Mouse (Mus musculus): Measurements from ENCODE around the gene Ilk.

DNA sequence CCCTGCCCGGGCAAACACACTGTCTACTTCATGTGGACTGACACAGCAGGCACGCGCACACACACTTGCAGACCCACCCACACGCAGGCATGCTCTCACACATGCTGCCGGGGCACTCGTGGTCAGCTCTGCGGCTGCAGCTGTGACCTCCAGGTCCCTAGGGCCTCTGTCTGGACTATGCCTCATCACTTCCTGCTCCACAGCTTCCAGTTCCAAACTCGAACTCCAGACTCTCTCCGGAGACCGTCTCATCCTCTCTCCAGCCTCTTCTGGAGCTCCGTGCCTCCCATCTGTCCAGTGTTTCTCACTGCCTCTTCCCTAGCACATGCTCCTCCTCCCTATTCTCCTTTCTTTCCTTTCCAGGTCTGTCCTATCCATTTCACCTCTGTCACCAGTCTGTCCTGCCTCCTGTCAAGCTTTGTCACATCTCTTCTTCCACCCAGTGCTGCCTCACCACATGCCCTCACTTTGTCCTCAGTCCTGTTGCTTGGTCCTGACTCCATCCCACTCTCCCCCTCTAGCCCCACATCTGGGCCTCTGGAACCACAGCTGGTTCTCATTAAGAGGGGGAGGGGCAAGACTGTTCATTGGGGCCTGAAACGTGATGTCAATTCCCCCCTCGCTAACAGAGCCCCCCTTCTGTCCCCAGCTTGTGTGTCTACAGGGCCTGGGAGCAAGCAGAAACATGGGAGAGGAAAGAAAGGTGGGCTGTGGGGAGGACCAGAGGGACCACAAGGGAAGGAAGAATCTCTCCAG, 41.6 kb downstream of the Ilk start:
- TF ChIP-seq POLR2A (IDR thresholded peaks at IDR 0.05; ENCODE audit: borderline replicate concordance, extremely low read depth, insufficient read depth, insufficient read length, poor library complexity, severe bottlenecking) (no peak), CTCF (IDR thresholded peaks at IDR 0.05; ENCODE audit: borderline replicate concordance, extremely low read depth, insufficient read depth, insufficient read length) (no peak)
